ENCODE assay signal across 14 mouse cellular contexts in genomic region chr16:7052408-7052807, GRCm38 (mm10).
DNase-seq lines count a peak whose midpoint lies in the region; ATAC-seq lines count a peak whose summit lies in the region.
"Had no signal": no experiment of that assay in that cellular context is flagged by ENCODE, and none has a peak within 500 bp of the region (broad histone marks: within the 10 kb centered on the region; RNA-seq: fewer than 3 reads in every experiment).

No protein-coding gene starts in this region.

- H3K4me3 ChIP-seq in neural tube, embryonic 11.5 days (ENCODE audit: low read depth, low read length): no peak overlapping the region
- no peak overlapping the region for H3K4me3 ChIP-seq in hindbrain, embryonic 12.5 days
- H3K4me3 ChIP-seq in midbrain, embryonic 14.5 days (replicated peaks; ENCODE audit: low read depth, low read length): no peak overlapping the region
- H3K4me3 ChIP-seq: liver, embryonic 12.5 days; megakaryocyte, embryonic 14.5 days had no signal

- intact Hi-C loops in heart, postnatal 14 days (cut with DNase I): no loop called here

- no peak overlapping the region; the same call in 1 of the 2 replicates for H3K9ac ChIP-seq in neural tube, embryonic 11.5 days (ENCODE audit: low read length)
- H3K9ac ChIP-seq in hindbrain, embryonic 12.5 days: no peak overlapping the region
- H3K9ac ChIP-seq in midbrain, embryonic 14.5 days (replicated peaks; ENCODE audit: low read length): no peak overlapping the region; the same call in 1 of the 2 replicates
- H3K9ac ChIP-seq: liver, embryonic 12.5 days had no signal

- peaks cover 16% of the 10 kb centered on the region for H3K4me1 ChIP-seq in neural tube, embryonic 11.5 days (ENCODE audit: control insufficient read depth, insufficient read depth, low read length)
- H3K4me1 ChIP-seq in hindbrain, embryonic 12.5 days: peaks cover 28% of the 10 kb centered on the region
- H3K4me1 ChIP-seq in midbrain, embryonic 14.5 days (ENCODE audit: control insufficient read depth, insufficient read depth, low read length): peaks cover 34% of the 10 kb centered on the region
- H3K4me1 ChIP-seq: megakaryocyte, embryonic 14.5 days had no signal

- peak overlapping the region; percentile 14; the same call in 1 of the 2 replicates for H3K4me2 ChIP-seq in neural tube, embryonic 11.5 days (ENCODE audit: low read depth)
- H3K4me2 ChIP-seq in hindbrain, embryonic 12.5 days (replicated peaks): peak overlapping the region; percentile 2; the same call in 1 of the 2 replicates
- peak overlapping the region; percentile 40 for H3K4me2 ChIP-seq in midbrain, embryonic 14.5 days (ENCODE audit: low read length)
- H3K4me2 ChIP-seq: liver, embryonic 12.5 days had no signal

- ATAC-seq in neural tube, embryonic 11.5 days (ENCODE audit: insufficient read depth, low FRiP score, low TSS enrichment): no peak
- peak; percentile 46; the same call in 1 of the 2 replicates for ATAC-seq in hindbrain, embryonic 12.5 days (ENCODE audit: low FRiP score)
- no peak; the same call in 1 of the 2 replicates for ATAC-seq in midbrain, embryonic 14.5 days (ENCODE audit: low FRiP score, low TSS enrichment)
- ATAC-seq: liver, embryonic 12.5 days had no signal

- 23% methylated on average over 9 of the region's 9 CpGs for WGBS in neural tube, embryonic 11.5 days
- 20% methylated on average over 9 of the region's 9 CpGs for WGBS in hindbrain, embryonic 12.5 days
- WGBS in midbrain, embryonic 14.5 days: 2% methylated on average over 9 of the region's 9 CpGs

- no peaks in the 10 kb centered on the region for H3K27me3 ChIP-seq in neural tube, embryonic 11.5 days (ENCODE audit: control insufficient read depth, insufficient read depth, low read length)
- H3K27me3 ChIP-seq in hindbrain, embryonic 12.5 days: no peaks in the 10 kb centered on the region
- no peaks in the 10 kb centered on the region; the same call in 1 of the 2 replicates for H3K27me3 ChIP-seq in midbrain, embryonic 14.5 days (ENCODE audit: control insufficient read depth, insufficient read depth, low read length)
- H3K27me3 ChIP-seq: liver, embryonic 12.5 days; megakaryocyte, embryonic 14.5 days had no signal

- DNase-seq in neural tube, embryonic 11.5 days (ENCODE audit: low spot score): no peak
- DNase-seq in neural tube, embryonic 10.5 days (ENCODE audit: extremely low spot score, low spot score): no peak
- peak; percentile 66 for DNase-seq in midbrain, embryonic 14.5 days
- no peak for DNase-seq in heart, adult 8-10 months (ENCODE audit: low spot score)
- DNase-seq in layer of hippocampus, adult 8-10 months (ENCODE audit: low spot score in 2 of 2): no peak
- DNase-seq in heart, postnatal 14 days: no peak
- DNase-seq in cerebellum, adult 18-20 months: no peak
- DNase-seq: cerebellum, adult 8-10 months; kidney, adult 8-10 months; left cerebral cortex, postnatal 4 days; thymus, adult 18-20 months had no signal

- H3K9me3 ChIP-seq in neural tube, embryonic 11.5 days (ENCODE audit: control insufficient read depth, low read length): no peaks in the 10 kb centered on the region
- no peaks in the 10 kb centered on the region for H3K9me3 ChIP-seq in hindbrain, embryonic 12.5 days (replicated peaks)
- H3K9me3 ChIP-seq in midbrain, embryonic 14.5 days (ENCODE audit: control insufficient read depth, low read length): no peaks in the 10 kb centered on the region
- H3K9me3 ChIP-seq: liver, embryonic 12.5 days had no signal

- H3K27ac ChIP-seq in neural tube, embryonic 11.5 days (ENCODE audit: low read depth, low read length): no peak overlapping the region
- H3K27ac ChIP-seq in hindbrain, embryonic 12.5 days: 0 out of 2 replicates have a peak overlapping the region, but pooled peaks have one; percentile 13
- H3K27ac ChIP-seq in midbrain, embryonic 14.5 days (replicated peaks; ENCODE audit: low read depth, low read length): peak overlapping the region; percentile 49
- H3K27ac ChIP-seq: liver, embryonic 12.5 days had no signal

- no peaks in the 10 kb centered on the region for H3K36me3 ChIP-seq in neural tube, embryonic 11.5 days (ENCODE audit: control insufficient read depth, insufficient read depth, low read length)
- no peaks in the 10 kb centered on the region for H3K36me3 ChIP-seq in hindbrain, embryonic 12.5 days
- H3K36me3 ChIP-seq in midbrain, embryonic 14.5 days (ENCODE audit: control insufficient read depth, insufficient read depth, low read length): no peaks in the 10 kb centered on the region
- H3K36me3 ChIP-seq: liver, embryonic 12.5 days had no signal
